Mouse (Mus musculus) heart, embryonic 16.5 days (tissue): ENCODE measurements around the gene Phex. TPM values are rescaled to one million over a fixed set of nuclear protein-coding genes. Genes with fewer than 3 reads are reported as not detected.

Experiments
- ATAC-seq: fragments of 200-750 bp; cut with Nextera tagmentation; replicated peaks from 2 replicates; pipeline ENCODE4 v1.8.0; 2017; ENCODE audit warnings: moderate number of reproducible peaks; ENCODE audit not compliant: insufficient read depth, low FRiP score; ENCODE audit errors: extremely low read depth
- H3K27ac ChIP-seq: fragments of 300-500 bp; sonication (generic); 2 replicates; pipeline ENCODE4 v1.5.1; 2014; ENCODE audit warnings: mild to moderate bottlenecking, low read length, control low read depth, moderate library complexity
- H3K27me3 ChIP-seq: fragments of 300-500 bp; sonication (generic); 2 replicates; pipeline ENCODE4 v1.6.1; 2014; ENCODE audit warnings: low read length, mixed read lengths; ENCODE audit not compliant: control insufficient read depth, insufficient read depth
- H3K36me3 ChIP-seq: fragments of 300-500 bp; sonication (generic); 2 replicates; pipeline ENCODE4 v1.6.1; 2014; ENCODE audit not compliant: control insufficient read depth, insufficient read depth
- H3K4me1 ChIP-seq: fragments of 300-500 bp; sonication (generic); 2 replicates; pipeline ENCODE4 v1.6.1; 2014; ENCODE audit warnings: low read length, mixed read lengths; ENCODE audit not compliant: control insufficient read depth, insufficient read depth
- H3K4me2 ChIP-seq: fragments of 300-500 bp; sonication (generic); 2 replicates; pipeline ENCODE4 v1.6.1; 2014; ENCODE audit warnings: low read depth, mild to moderate bottlenecking, control low read depth, low read length
- H3K4me3 ChIP-seq: fragments of 300-500 bp; sonication (generic); 2 replicates; pipeline ENCODE4 v1.5.1; 2014; ENCODE audit warnings: mild to moderate bottlenecking, control low read depth, low read length
- H3K9ac ChIP-seq: fragments of 300-500 bp; sonication (generic); 2 replicates; pipeline ENCODE4 v1.6.1; 2014; ENCODE audit warnings: low read length, control low read depth
- H3K9me3 ChIP-seq: fragments of 300-500 bp; sonication (generic); replicated peaks from 2 replicates; pipeline ENCODE4 v1.6.1; 2016; ENCODE audit warnings: low read length; ENCODE audit not compliant: control insufficient read depth
- WGBS: fragments of 180-500 bp; shearing (Covaris S2); extraction: QIAGEN DNeasy Blood & Tissue Kit; methylation state at CpG from one replicate; pipeline ENCODE4 v1.1.7; 2014; 5-methylcytosine and 5-hydroxymethylcytosine counted together
- polyA plus RNA-seq: library from polyadenylated mRNA; unstranded; fragments of >200 nt; fragmentation: Nextera tagmentation; extraction: Ambion mirVana; gene quantifications from 2 replicates; pipeline ENCODE4 v1.2.1, GENCODE M21; 2015

Gene Phex
- polyA plus RNA-seq, 1 experiment from 2014 or later: 0.25 TPM

GRCm38 (mm10) chrX:157329821-157330220 is 85.3 kb downstream of the Phex start:
- Histone ChIP-seq H3K27ac (no peak overlapping the region), H3K4me1 (no peaks in the 10 kb centered on the region), H3K27me3 (no peaks in the 10 kb centered on the region), H3K36me3 (no peaks in the 10 kb centered on the region), H3K4me2 (no peak overlapping the region), H3K4me3 (no peak overlapping the region), H3K9ac (no peak overlapping the region), H3K9me3 (no peaks in the 10 kb centered on the region)
- 80% methylated on average over 3 of the region's 3 CpGs for WGBS
- no peak for ATAC-seq

GRCm38 (mm10) chrX:157328396-157328795 is 86.7 kb downstream of the Phex start:
- Histone ChIP-seq H3K9ac (no peak overlapping the region), H3K4me2 (no peak overlapping the region), H3K4me1 (no peaks in the 10 kb centered on the region), H3K9me3 (no peaks in the 10 kb centered on the region), H3K27ac (no peak overlapping the region), H3K27me3 (no peaks in the 10 kb centered on the region), H3K36me3 (no peaks in the 10 kb centered on the region), H3K4me3 (no peak overlapping the region)
- ATAC-seq: no peak
- WGBS: 34% methylated on average over 1 of the region's 1 CpGs

DNA sequence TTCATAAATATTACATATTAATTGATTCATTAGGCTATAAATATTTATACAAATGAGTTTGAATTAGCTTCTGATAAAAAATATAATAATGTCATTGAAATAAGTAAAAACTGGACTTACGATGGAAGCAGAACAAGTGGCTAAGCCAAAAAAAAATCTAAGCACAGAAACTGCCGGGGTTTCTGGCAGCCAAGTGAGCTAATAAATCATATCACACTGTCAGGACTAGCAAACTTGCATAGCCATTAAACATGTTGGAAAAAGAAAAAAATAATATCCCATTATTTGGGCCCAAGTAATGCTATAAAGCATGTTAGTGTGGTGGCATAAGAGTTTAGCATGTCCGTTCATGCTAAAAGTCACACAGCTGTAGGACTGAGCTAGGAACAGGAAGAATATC is 87.4 kb downstream of the Phex start:
- Histone ChIP-seq H3K9ac (no peak overlapping the region), H3K4me1 (no peaks in the 10 kb centered on the region), H3K9me3 (no peaks in the 10 kb centered on the region), H3K27ac (no peak overlapping the region), H3K4me2 (no peak overlapping the region), H3K27me3 (no peaks in the 10 kb centered on the region), H3K36me3 (no peaks in the 10 kb centered on the region), H3K4me3 (no peak overlapping the region)
- no peak for ATAC-seq
- WGBS: 79% methylated on average over 3 of the region's 3 CpGs

GRCm38 (mm10) chrX:157324396-157324795 is 90.7 kb downstream of the Phex start:
- H3K4me3 ChIP-seq: no peak overlapping the region
- H3K4me1 ChIP-seq: no peaks in the 10 kb centered on the region
- ATAC-seq: no peak
- H3K27me3 ChIP-seq: no peaks in the 10 kb centered on the region
- H3K27ac ChIP-seq: no peak overlapping the region
- no peak overlapping the region for H3K4me2 ChIP-seq
- no peak overlapping the region for H3K9ac ChIP-seq
- WGBS: 74% methylated on average over 3 of the region's 3 CpGs
- no peaks in the 10 kb centered on the region for H3K36me3 ChIP-seq
- H3K9me3 ChIP-seq: no peaks in the 10 kb centered on the region

- no peak overlapping the region for H3K9ac ChIP-seq
- no peaks in the 10 kb centered on the region for H3K36me3 ChIP-seq
- H3K27ac ChIP-seq: no peak overlapping the region
- H3K27me3 ChIP-seq: no peaks in the 10 kb centered on the region
- WGBS: 72% methylated on average over 3 of the region's 3 CpGs
- no peaks in the 10 kb centered on the region for H3K9me3 ChIP-seq
- H3K4me2 ChIP-seq: no peak overlapping the region
- ATAC-seq: no peak
- H3K4me3 ChIP-seq: no peak overlapping the region
- no peaks in the 10 kb centered on the region for H3K4me1 ChIP-seq
Measured at GRCm38 (mm10) chrX:157310331-157310730, 104.8 kb downstream of the Phex start.

- Histone ChIP-seq H3K4me1 (no peaks in the 10 kb centered on the region), H3K36me3 (no peaks in the 10 kb centered on the region), H3K9me3 (no peaks in the 10 kb centered on the region), H3K4me3 (no peak overlapping the region), H3K27me3 (no peaks in the 10 kb centered on the region), H3K27ac (no peak overlapping the region), H3K9ac (no peak overlapping the region), H3K4me2 (no peak overlapping the region)
- 65% methylated on average over 1 of the region's 1 CpGs for WGBS
- no peak for ATAC-seq
Measured at GRCm38 (mm10) chrX:157308171-157308570, 106.9 kb downstream of the Phex start.

- no peak for ATAC-seq
- no peak overlapping the region for H3K4me2 ChIP-seq
- 6% methylated on average over 3 of the region's 3 CpGs for WGBS
Measured at GRCm38 (mm10) chrX:157307411-157307810, 107.7 kb downstream of the Phex start.

GRCm38 (mm10) chrX:157306796-157307405 is 108.2 kb downstream of the Phex start:
- H3K4me3 ChIP-seq: no peak overlapping the region
- ATAC-seq: no peak

More at GRCm38 (mm10) chrX:157307411-157307810, 107.7 kb downstream of the Phex start:
- Histone ChIP-seq H3K9me3 (no peaks in the 10 kb centered on the region), H3K27ac (no peak overlapping the region), H3K4me1 (no peaks in the 10 kb centered on the region), H3K27me3 (no peaks in the 10 kb centered on the region), H3K4me3 (no peak overlapping the region), H3K9ac (no peak overlapping the region), H3K36me3 (no peaks in the 10 kb centered on the region)

DNA sequence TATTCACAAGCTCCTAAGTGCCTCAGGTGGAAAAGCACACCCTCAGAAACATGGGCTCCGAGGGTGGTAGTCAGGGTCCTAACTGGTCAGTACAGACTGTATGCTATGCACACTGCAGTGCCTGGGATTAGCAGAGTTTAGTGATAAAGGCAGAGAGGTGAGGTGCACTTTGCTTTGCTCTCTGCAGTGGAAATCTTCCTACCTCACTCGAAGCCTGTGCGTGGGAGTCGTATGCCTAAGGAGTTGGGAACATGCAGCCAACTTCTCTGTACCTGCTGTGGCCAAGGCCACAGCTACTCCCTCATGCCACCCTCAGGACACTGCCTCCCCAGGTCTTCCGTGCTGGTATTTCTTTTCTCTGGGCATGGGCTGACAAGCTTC is 109.3 kb downstream of the Phex start:
- 78% methylated on average over 5 of the region's 5 CpGs for WGBS
- H3K27me3 ChIP-seq: no peaks in the 10 kb centered on the region
- no peaks in the 10 kb centered on the region for H3K36me3 ChIP-seq
- H3K4me2 ChIP-seq: no peak overlapping the region
- H3K9me3 ChIP-seq: no peaks in the 10 kb centered on the region
- no peak overlapping the region for H3K27ac ChIP-seq
- H3K4me3 ChIP-seq: no peak overlapping the region
- no peak for ATAC-seq
- no peak overlapping the region for H3K9ac ChIP-seq
- H3K4me1 ChIP-seq: no peaks in the 10 kb centered on the region

More at GRCm38 (mm10) chrX:157306796-157307405, 108.2 kb downstream of the Phex start:
- no peaks in the 10 kb centered on the region for H3K9me3 ChIP-seq
- 56% methylated on average over 4 of the region's 4 CpGs for WGBS
- no peaks in the 10 kb centered on the region for H3K27me3 ChIP-seq
- no peak overlapping the region for H3K27ac ChIP-seq
- no peaks in the 10 kb centered on the region for H3K36me3 ChIP-seq
- H3K4me2 ChIP-seq: no peak overlapping the region
- no peak overlapping the region for H3K9ac ChIP-seq
- H3K4me1 ChIP-seq: no peaks in the 10 kb centered on the region
